Mouse (Mus musculus) CD8-positive naive resting alpha-beta T cell, adult 2 months (primary cell): ENCODE data around the gene Ndst4.

Source experiments
- DNase-seq, 2 experiments: peaks; one replicate each; pipeline ENCODE4 v3.0.0; 2022; ENCODE audit warnings: low read depth in 2 of 2, low spot score in 2 of 2

The Ndst4 gene

GRCm38 (mm10) chr3:125722953-125723352, 319.1 kb downstream of the Ndst4 start:
- no peak for DNase-seq

GRCm38 (mm10) chr3:125734945-125735344, 331.1 kb downstream of the Ndst4 start:
- DNase-seq: no peak

GRCm38 (mm10) chr3:125744468-125745141, 340.7 kb downstream of the Ndst4 start:
- DNase-seq: no peak

- DNase-seq: no peak
Measured at GRCm38 (mm10) chr3:125745142-125745496, 341.2 kb downstream of the Ndst4 start.

DNA sequence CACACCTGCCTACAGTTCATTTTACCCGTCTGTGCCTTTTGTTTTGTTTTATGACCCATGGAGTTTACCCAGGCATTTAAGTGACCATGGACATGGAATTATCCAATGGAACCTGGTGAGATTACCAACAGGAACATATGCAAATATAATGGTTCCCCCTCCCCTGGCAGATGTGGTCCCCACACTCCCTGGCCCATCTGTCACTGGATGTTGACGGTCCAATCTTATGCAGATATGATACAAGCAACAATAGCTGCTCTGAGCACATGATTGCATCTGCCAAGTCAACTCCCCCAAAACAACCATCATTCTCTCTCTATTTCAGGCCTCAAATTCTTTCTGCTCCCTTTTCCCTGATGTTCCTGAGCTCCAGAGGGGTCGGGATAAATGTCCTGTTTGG, 342.5 kb downstream of the Ndst4 start:
- no peak for DNase-seq

- DNase-seq: no peak
Measured at GRCm38 (mm10) chr3:125756911-125757310, 353.0 kb downstream of the Ndst4 start.

- no peak for DNase-seq
Measured at GRCm38 (mm10) chr3:125760711-125761110, 356.8 kb downstream of the Ndst4 start.
